Mouse (Mus musculus): ENCODE measurements around the gene Pdlim4. TPM values are rescaled to one million over a fixed set of nuclear protein-coding genes. Genes with fewer than 3 reads are reported as not detected.
"Not testable (repeated sequence)": the region's sequence is repeated elsewhere in the genome, so short reads cannot be mapped to it uniquely, and the experiment has no call there.

Gene Pdlim4
- total RNA-seq, 2 experiments from 2014 or later = 12.2 to 13.1 TPM

DNA sequence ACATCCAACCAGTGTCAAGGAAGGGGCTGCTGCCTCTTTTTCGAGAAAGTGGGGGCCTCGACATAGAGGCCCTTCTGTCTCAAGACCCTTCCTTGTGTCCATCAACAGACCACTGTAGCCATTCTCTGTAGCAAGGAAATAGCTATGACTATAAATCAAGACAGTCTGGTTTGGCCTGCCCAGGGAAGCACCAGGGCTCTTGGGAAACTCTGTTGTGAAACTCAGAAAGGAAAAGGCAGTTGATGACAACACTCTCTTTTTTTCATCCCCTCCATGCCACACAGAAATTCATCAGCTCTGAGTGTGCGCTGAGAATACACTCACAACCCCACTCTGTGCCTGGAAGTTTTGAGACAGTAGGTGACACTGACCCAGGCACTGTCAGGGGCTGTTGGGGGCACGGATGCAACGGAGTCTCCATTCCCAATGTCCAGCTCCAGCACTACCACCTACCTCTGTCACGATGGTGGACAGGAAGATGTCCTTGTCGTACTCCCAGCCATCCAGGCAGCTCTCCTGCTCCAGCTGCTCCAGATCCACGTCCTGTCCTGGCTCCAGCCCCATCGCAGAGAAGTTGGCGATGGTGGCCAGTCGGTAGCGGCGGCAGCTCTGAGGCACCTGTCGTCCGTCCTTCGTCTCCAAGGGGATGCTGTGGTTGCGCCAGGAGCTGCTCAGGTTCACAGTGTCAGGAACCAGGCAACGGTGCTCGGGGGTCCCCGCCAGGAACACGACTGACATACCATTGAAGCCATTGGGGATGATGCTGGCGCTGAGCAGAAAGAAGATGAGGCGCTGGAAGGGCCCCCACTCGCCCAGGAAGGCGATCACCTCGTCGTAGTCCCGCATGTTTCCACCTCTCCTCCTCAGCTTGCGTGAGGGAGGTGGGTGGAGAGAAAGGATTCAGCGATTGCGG lies 41.4 kb downstream of the Pdlim4 start:
- DNase-seq (ENCODE audit: low spot score in 2 of 2) = no peak
- intact Hi-C loops (cut with DNase I) = no loop called here

DNA sequence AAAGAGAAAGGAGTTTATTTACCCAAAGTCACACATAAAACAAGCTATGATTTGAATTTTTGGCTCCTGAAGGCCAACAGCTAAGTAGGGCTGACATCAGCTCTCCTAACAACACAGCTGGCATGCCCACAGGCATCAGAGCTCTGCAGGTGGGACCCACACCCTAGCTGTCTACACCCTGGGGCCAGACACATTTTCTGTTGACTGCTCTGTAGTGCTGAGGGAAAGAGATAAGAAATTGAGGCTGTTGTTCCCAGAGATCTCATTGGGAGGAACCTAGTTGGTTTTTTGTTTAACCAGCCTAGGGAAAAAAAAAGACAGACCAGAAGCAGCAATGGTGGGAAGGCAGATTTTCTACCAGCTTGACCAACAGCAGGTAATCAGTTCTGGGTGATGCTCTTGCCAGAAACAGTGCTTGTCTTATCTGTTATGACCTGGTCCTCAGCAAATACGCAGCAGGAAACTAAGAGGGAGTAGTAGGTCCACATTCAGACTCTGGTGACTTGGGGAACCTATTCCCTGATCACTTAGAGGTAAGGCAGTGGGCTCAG lies 42.2 kb downstream of the Pdlim4 start:
- intact Hi-C loops (cut with DNase I) = no loop called here
- DNase-seq (ENCODE audit: low spot score in 2 of 2) = no peak

DNA sequence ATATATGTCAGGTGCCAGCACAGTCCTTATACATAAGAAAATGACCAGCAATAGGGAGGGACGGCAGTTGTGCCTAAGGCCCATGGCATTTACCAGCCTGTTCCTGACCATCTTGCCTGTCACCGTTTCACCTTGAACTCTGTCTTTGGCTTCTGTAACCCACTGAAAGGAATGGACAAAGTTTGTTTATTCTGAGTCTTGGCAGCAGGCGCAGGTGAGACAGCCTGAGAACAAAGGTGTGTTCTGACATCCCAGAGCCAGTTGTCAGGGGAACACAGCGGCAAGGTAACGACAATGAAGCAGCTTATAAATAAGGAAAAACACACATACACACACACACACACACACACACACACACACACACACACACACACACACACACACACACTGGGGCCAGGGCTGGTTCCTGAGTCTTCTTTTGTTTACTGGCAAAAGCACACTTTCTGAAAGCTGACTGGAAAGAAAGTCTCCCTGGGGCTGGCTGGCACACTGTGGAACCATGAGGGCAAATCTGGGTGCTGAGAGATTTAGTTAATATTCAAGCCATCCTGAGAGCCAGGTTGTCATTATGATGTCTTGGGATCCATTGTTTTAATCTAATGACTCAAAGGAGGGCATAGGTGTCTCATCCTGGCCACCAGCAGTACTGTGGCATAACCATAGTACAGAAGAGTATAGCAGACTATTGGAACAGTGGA lies 47.3 kb downstream of the Pdlim4 start:
- no peak for DNase-seq (ENCODE audit: low spot score in 2 of 2)

DNA sequence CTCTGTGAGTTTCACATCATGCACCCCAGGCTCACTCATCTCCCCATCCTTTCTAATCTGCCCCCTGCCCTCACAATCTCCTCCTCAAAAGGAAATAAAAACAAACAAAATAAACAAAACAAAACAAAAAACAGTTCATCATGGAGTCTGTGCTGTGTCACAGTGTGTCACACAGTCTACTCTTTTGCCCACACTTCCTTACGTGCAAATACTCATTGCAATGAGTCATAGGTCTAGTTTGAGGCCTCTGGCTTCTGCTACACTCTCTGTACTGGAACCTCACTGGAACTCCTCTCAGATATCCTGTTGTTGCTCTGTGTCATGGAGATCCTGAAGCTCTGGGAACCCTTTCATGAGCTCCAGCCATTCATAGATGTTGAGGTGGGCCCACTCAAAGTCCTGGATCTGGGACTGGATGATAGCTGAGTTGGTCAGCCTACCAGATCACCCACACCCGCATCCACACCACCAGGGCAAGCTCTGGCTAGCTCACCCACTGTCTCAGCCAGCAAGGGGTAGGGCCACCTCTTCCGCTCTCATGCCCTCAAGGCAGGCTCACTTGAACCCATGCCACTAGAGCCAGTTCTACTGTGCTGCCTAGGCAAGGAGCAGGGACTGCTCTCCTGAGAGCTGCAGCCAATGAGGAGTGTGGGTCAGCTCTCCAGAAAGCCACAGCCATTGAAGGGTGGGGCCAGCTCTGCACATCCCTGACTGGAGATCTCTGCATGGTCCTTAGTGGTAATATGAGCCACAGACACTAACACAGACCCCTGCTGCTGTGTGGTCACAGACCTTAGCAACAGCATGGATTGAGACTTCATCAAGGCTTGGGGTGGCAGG lies 49.7 kb downstream of the Pdlim4 start:
- intact Hi-C loops (cut with DNase I) = no loop called here
- no peak for DNase-seq (ENCODE audit: low spot score in 2 of 2)

More for the DNA sequence above, 47.3 kb downstream of the Pdlim4 start:
- intact Hi-C loops (cut with DNase I) = no loop called here

DNA sequence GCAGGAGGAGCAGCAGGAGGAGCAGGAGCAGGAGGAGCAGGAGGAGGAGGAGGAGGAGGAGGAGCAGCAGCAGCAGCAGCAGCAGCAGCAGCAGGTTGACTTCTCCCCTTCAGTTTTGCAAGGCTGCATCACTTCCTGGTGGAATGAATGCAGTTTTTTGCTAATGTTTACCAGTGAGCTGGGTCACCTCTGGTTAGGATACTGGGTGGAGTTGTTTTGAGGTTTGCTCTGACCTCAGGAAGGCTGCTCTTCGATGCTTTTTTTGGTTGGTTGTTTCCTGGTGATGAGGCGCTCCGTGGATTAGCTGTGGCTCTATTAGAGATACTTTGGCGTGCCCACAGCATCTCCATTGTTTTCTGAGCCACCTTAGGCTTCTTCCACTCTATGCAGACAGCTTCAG lies 51.2 kb downstream of the Pdlim4 start:
- intact Hi-C loops (cut with DNase I) = no loop called here

DNA sequence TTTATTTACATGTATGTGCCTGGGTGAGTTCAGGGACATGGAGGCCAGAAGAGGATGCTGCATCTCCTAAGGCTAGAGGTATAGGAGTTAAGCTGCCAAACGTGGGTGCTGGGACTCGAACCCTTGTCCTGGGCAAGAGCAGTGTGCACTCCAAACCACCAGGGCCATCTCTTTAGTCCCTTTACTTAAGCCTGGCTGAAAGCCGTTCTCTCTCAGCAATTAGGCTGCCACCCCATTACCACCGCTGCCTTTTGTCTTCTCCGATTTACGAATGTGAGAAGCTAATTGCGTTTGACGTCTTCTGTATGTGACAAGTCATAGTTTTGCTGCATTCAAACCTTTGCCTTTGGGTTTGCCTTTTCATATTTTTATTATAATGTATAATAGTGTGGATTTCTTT lies 52.8 kb downstream of the Pdlim4 start:
- intact Hi-C loops (cut with DNase I) = no loop called here
- DNase-seq (ENCODE audit: low spot score in 2 of 2) = no peak

More for the DNA sequence above, 51.2 kb downstream of the Pdlim4 start:
- no peak for DNase-seq (ENCODE audit: low spot score in 2 of 2)

DNA sequence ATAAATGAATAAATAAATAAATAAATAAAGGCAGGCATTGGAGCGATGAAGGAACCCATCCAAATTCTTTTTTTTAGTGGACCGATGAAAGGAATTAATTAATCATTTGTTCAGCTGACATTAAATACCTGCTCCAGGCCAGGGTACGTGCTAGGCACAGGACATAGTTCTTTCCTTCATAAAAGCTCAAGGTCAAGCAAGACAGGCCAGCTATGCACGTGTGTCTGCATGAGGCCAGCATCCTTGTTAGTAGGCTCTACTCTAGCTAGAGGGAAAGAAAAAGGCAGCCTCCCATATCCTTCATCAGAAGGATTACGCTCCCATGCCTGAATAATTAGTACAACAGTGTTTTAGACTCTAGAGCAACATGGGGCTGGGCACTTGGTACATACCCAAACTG lies 55.9 kb downstream of the Pdlim4 start:
- intact Hi-C loops (cut with DNase I) = no loop called here

DNA sequence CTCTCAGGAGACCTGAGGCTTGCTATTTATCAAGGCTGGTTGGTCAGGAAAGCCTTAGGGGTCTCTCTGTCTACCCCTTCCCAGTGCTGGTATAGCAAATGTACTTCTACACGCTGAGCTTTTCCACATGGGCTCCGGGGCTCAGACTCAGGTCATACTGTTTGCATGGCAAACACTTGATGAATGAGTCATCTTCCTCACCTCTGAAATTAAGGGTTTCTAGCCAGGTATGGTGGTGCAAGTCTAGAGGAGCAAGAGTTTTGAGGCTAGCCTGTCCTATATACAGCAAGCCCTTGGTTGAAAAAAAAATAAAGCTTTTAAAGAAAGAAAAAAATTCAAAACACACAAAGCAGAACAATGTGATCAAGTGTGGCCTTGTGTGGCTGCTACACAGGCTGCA lies 57.6 kb downstream of the Pdlim4 start:
- DNase-seq (ENCODE audit: low spot score in 2 of 2) = no peak
- intact Hi-C loops (cut with DNase I) = no loop called here

More for the DNA sequence above, 55.9 kb downstream of the Pdlim4 start:
- no peak for DNase-seq (ENCODE audit: low spot score in 2 of 2)

DNA sequence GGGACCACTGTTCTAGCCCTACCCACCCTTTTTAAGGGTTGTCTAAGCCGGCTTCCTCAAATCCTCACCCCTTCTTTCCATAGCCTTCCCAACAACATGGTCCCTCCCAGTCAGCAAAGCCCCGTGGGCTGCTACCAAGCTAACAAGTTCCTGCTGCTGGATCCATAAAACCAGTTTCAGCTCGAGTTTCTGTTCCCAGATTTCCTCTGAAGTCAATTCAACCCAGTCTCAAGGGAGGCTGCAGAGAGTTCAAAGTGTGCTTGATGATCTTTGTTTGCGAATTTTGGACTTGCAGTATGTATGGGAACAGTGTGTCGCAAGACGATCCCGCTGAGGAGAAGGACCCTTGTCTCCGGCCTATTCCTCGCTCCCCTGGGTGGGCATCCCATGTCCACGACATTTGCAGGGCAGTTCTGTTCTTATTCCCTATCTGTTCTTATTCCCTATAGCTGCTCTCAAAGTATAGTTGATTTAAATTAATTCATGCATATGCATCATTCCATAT lies 60.3 kb downstream of the Pdlim4 start:
- no peak for DNase-seq (ENCODE audit: low spot score in 2 of 2)
- intact Hi-C loops (cut with DNase I) = no loop called here

DNA sequence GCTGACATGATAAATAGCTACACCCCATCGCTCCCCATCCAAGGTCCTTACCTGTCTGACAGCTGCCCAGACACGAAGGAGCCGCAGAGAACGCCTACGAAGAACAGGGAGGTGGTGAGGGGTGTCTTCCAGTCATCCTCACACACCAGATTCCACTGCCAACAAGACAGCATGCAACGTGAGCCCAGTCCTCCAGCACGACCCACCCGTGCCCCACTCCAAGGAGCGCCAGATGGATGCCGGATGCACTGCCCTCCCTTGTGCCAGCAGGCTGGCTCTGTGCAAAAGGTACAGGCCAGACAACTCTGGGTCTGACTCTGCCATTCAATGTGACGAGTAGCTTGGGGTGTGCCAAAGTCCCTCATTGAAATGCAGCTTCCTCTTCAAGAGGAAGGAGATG lies 61.1 kb downstream of the Pdlim4 start:
- peak in 1 of 2 experiments; percentile 22 for DNase-seq (ENCODE audit: low spot score in 2 of 2)
- intact Hi-C loops (cut with DNase I) = no loop called here

DNA sequence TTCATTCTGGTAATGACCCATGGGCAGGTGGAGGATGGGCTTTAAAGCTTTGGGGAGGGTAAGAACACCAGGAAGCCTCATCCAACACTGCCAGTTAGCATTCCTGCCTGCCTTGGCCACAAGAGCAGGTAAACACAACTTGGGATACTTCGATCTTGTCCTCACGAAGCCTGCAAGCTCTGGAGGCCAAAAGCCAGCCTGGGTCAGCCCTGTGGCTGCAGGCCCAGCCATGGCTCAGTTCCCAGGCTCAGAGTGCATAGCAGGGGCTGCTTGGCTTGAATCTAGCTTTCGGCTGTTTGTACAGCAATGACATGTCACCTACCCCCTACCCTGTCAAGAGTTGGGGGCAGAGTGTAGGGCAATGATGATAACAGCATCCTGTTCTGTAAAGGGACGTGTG lies 61.9 kb downstream of the Pdlim4 start:
- no peak for DNase-seq (ENCODE audit: low spot score in 2 of 2)
- intact Hi-C loops (cut with DNase I) = no loop called here

DNA sequence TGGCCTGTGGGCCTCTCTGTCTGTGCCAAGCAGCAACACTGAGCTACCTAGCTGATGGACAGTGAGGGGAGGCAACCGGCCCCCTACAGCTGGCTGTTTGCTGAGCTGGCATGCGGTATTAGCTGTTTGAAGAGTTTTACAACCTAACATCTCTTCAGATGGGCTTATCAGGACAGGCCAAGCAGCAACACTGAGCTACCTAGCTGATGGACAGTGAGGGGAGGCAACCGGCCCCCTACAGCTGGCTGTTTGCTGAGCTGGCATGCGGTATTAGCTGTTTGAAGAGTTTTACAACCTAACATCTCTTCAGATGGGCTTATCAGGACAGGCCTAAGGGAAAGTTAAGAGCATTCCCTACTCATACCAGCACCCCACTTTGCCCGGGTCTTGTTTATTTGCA lies 62.5 kb downstream of the Pdlim4 start:
- intact Hi-C loops (cut with DNase I) = not testable (repeated sequence)

More for the DNA sequence above, 62.5 kb downstream of the Pdlim4 start:
- DNase-seq (ENCODE audit: low spot score in 2 of 2) = not testable (repeated sequence)

Other genes with a start within 250 kb of the Pdlim4 start
- gene Gm12216, start 209.8 kb downstream of the Pdlim4 start, total RNA-seq (2021) = 1 to 10 TPM; 4.0 to 4.5 TPM
- 10 to 100 TPM in 1 of 2 experiments, 1 to 10 TPM in 1; 7.8 to 13.1 TPM for gene Slc22a5, start 177.4 kb downstream of the Pdlim4 start, total RNA-seq (2021)
- gene Slc22a21, start 88.7 kb downstream of the Pdlim4 start, total RNA-seq (2021) = 1 to 10 TPM; 1.1 to 1.9 TPM
- gene Slc22a4, start 40.9 kb downstream of the Pdlim4 start, total RNA-seq (2021) = 1 to 10 TPM; 4.3 to 5.3 TPM
- 10 to 100 TPM; 15.4 to 21.4 TPM for gene P4ha2, start 31.1 kb upstream of the Pdlim4 start, total RNA-seq (2021)
- not detected for gene Csf2, start 180.7 kb upstream of the Pdlim4 start, total RNA-seq (2021)
- gene Il3, start 198.3 kb upstream of the Pdlim4 start, total RNA-seq (2021) = not detected
- 100 to 1,000 TPM; 201 to 207 TPM for gene Acsl6, start 234.8 kb upstream of the Pdlim4 start, total RNA-seq (2021)